Mouse (Mus musculus) frontal cortex, adult 2 months (tissue): ENCODE measurements at regions not wholly inside any gene's neighbourhood (a gene's known extent, or its start where the extent isn't known, plus 50 kb on each side); places are given as distances from the start of the nearest gene placed in this dataset.

ENCODE experiments used
- DNase-seq, 2 experiments: peaks; one replicate each; pipeline ENCODE4 v3.0.0; 2022; ENCODE audit warnings: low spot score in 1 of 2; ENCODE audit errors: extremely low spot score in 1 of 2

DNA sequence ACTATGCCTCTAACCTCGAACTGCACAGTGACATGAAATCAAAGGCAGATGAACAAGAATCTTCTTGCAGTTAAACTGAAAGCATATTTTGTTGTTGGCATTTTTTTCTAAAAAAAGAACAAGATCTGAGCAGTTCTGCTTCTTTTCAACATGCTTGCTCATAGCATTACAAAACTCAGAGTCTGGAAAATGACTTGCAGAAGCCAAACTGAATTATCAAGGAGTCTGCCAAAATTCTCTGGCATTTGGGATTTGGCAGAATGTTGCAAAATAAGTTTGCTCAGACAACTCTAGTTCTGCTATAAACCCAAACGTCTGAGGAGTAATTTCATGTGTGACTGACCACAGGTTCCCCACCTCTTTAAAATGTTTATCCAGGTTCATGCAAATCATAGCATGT is 907.3 kb upstream of the Gm37988 start:
- DNase-seq, result peak; percentile 18 to 59

DNA sequence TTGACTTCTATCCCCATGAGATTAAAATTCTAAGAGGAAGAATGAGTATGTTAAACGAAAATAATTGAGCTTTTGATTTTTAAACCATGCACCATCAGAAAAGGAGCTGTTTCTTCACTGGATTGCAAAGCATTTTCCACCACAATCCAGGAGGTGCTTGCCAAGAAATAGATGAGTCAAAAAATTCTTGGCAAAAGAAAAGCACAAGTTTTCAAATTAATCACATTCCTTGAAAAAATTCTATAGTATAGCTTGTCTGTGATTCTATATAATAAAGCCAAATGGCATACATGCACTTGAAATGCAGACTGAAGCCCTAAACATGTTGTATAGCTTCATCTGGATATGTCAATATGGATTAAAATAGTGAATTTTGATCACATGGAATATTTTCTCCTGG is 904.3 kb upstream of the Gm37988 start:
- DNase-seq, result peak in 1 of 2 experiments; percentile 45

DNA sequence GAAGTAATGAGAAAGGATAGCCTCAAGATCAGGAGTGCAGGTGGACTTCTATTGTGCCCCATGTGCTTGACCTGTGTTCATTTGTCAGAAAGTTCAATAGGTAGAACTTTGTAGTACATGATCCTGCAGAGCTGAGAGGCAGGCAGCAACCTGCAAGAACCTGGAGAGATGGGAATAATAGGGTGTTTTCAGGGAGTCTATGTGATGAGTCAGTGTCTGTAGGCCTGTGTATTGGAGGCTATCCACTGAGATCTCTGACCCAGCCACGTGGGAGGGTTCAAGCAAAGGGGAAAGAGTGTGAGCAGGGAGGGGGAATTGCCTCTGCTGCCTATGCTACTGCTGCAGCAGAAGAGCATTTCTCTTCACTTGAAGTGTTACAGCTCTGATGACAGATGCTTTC is 895.2 kb upstream of the Gm37988 start:
- no peak for DNase-seq

DNA sequence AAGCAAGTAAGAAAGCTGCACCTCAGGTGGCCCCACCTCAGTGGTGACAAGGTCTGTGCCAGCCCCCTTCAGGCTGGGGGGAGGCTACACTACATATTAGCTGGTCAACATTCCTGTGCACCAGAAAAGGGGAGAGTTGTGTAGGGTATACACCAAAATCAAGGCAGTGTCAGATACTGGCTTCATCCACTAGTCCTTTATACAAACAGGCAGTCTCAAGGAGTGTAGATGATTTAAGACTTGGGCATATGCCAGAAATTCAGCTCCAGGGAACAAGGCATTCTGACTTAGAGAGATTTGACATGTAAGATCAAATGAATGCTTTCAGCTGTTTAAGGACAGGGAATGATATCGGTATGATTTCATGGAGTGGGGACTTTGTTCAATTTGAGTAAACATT is 894.1 kb upstream of the Gm37988 start:
- DNase-seq, result no peak
